Mouse (Mus musculus) spleen, adult 2 months (tissue): ENCODE measurements at regions not wholly inside any gene's neighbourhood (a gene's known extent, or its start where the extent isn't known, plus 50 kb on each side); places are given as distances from the start of the nearest gene placed in this dataset.

Experiments
- CTCF ChIP-seq: fragments of 200-500 bp; IDR thresholded peaks from 2 replicates; pipeline ENCODE4 v1.5.1; 2011; ENCODE audit warnings: mild to moderate bottlenecking, inconsistent platforms; ENCODE audit not compliant: insufficient read depth, insufficient read length, insufficient replicate concordance; ENCODE audit errors: extremely low read depth
- POLR2A ChIP-seq: fragments of 200-500 bp; IDR thresholded peaks from 2 replicates; pipeline ENCODE4 v1.6.1; 2011; ENCODE audit warnings: low read depth, low read length, inconsistent platforms

GRCm38 (mm10) chr3:56475529-56476527 is 292.3 kb upstream of the Nbea start:
- TF ChIP-seq POLR2A, result no peak
- TF ChIP-seq CTCF, result no peak
